Mouse (Mus musculus) cerebellum, adult 11-12 months (tissue): ENCODE data around the gene Wfdc5.
"Not testable (repeated sequence)": the region's sequence is repeated elsewhere in the genome, so short reads cannot be mapped to it uniquely, and the experiment has no call there.

Source experiments
- DNase-seq: peaks from one replicate; pipeline ENCODE4 v3.0.0; 2022

Gene Wfdc5

GRCm38 (mm10) chr2:164182692-164183255, at the start of gene Wfdc5:
TSS of gene Wfdc5 (minus strand) at chr2:164182742.
- DNase-seq, result no peak

- DNase-seq, result no peak
Observed at GRCm38 (mm10) chr2:164228361-164229070, 46.0 kb upstream of the Wfdc5 start.

- DNase-seq, result no peak
Observed at GRCm38 (mm10) chr2:164221522-164221921, 39.0 kb upstream of the Wfdc5 start, which contains the start of gene Wfdc15b. TSS of gene Wfdc15b (minus strand) at chr2:164221660.

GRCm38 (mm10) chr2:164219295-164219694, 36.8 kb upstream of the Wfdc5 start:
- DNase-seq, result no peak

- no peak for DNase-seq
Observed at GRCm38 (mm10) chr2:164212711-164213110, 30.2 kb upstream of the Wfdc5 start.

- no peak for DNase-seq
Observed at GRCm38 (mm10) chr2:164210892-164211291, 28.4 kb upstream of the Wfdc5 start.

GRCm38 (mm10) chr2:164206676-164207075, 24.1 kb upstream of the Wfdc5 start:
- peak; percentile 84 for DNase-seq

- not testable (repeated sequence) for DNase-seq
Observed at GRCm38 (mm10) chr2:164206011-164206410, 23.5 kb upstream of the Wfdc5 start.

GRCm38 (mm10) chr2:164199626-164200327, 17.2 kb upstream of the Wfdc5 start, which contains the start of gene Wfdc15a:
TSS of gene Wfdc15a (minus strand) at chr2:164200130.
- DNase-seq, result no peak

GRCm38 (mm10) chr2:164196700-164196990, 14.1 kb upstream of the Wfdc5 start:
- no peak for DNase-seq

- no peak for DNase-seq
Observed at GRCm38 (mm10) chr2:164195971-164196699, 13.6 kb upstream of the Wfdc5 start.

GRCm38 (mm10) chr2:164194959-164195630, 12.6 kb upstream of the Wfdc5 start:
- no peak for DNase-seq

GRCm38 (mm10) chr2:164192279-164192678, 9.7 kb upstream of the Wfdc5 start:
- no peak for DNase-seq

- DNase-seq, result no peak
Observed at GRCm38 (mm10) chr2:164190576-164190975, 8.0 kb upstream of the Wfdc5 start, which contains the start of gene Wfdc12. TSS of gene Wfdc12 (minus strand) at chr2:164190608.

GRCm38 (mm10) chr2:164188722-164189121, 6.2 kb upstream of the Wfdc5 start:
- no peak for DNase-seq

GRCm38 (mm10) chr2:164184145-164184719, 1.7 kb upstream of the Wfdc5 start:
- no peak for DNase-seq

GRCm38 (mm10) chr2:164183340-164183739, 798 bp upstream of the Wfdc5 start:
- DNase-seq, result no peak

- no peak for DNase-seq
Observed at GRCm38 (mm10) chr2:164180770-164181169, 1.8 kb downstream of the Wfdc5 start.

- DNase-seq, result no peak
Observed at GRCm38 (mm10) chr2:164180124-164180523, 2.4 kb downstream of the Wfdc5 start.

- no peak for DNase-seq
Observed at GRCm38 (mm10) chr2:164177831-164178230, 4.7 kb downstream of the Wfdc5 start.

- DNase-seq, result no peak
Observed at GRCm38 (mm10) chr2:164175850-164176249, 6.7 kb downstream of the Wfdc5 start.

- peak; percentile 30 for DNase-seq
Observed at GRCm38 (mm10) chr2:164174649-164175395, 7.7 kb downstream of the Wfdc5 start.
